9 mouse cellular contexts compared by ENCODE assay signal in genomic region chr3:87151294-87151826, GRCm38 (mm10). TPM values are rescaled to one million over a fixed set of nuclear protein-coding genes. Genes with fewer than 3 reads are reported as not detected.
DNase-seq lines count a peak whose midpoint lies in the region; ATAC-seq and TF ChIP-seq lines count a peak whose summit lies in the region.
"Had no signal": no experiment of that assay in that cellular context is flagged by ENCODE, and none has a peak within 500 bp of the region (broad histone marks: within the 10 kb centered on the region; RNA-seq: fewer than 3 reads in every experiment).

No protein-coding gene starts in this region.

- no peak for DNase-seq in lung, postnatal 0 days (ENCODE audit: low spot score)
- no peak for DNase-seq in lung, postnatal 25 days (ENCODE audit: low spot score)
- DNase-seq in limb, embryonic 11.5 days (ENCODE audit: low spot score), result no peak
- DNase-seq in spleen, adult 18-20 months, result no peak
- DNase-seq in left cerebral cortex, adult 8-10 months (ENCODE audit: low spot score in 2 of 2), result no peak
- DNase-seq: adrenal gland, adult 8-10 months had no signal

- H3K4me1 ChIP-seq in lung, postnatal 0 days (ENCODE audit: insufficient read depth, low read depth, low read length), result peaks cover 33% of the 10 kb centered on the region
- H3K4me1 ChIP-seq in forebrain, embryonic 13.5 days, result peaks cover 61% of the 10 kb centered on the region
- peaks cover 53% of the 10 kb centered on the region for H3K4me1 ChIP-seq in limb, embryonic 11.5 days (ENCODE audit: control insufficient read depth, insufficient read depth, low read length)
- H3K4me1 ChIP-seq in stomach, embryonic 15.5 days, result peaks cover 37% of the 10 kb centered on the region

- no peak for TF ChIP-seq EP300 in lung, postnatal 0 days (IDR thresholded peaks at IDR 0.05)

- peak overlapping the region; percentile 93 for H3K27ac ChIP-seq in lung, postnatal 0 days (ENCODE audit: low read length)
- H3K27ac ChIP-seq in forebrain, embryonic 13.5 days, result peak overlapping the region; percentile 86
- H3K27ac ChIP-seq in limb, embryonic 11.5 days (replicated peaks; ENCODE audit: low read depth, low read length), result peak overlapping the region; percentile 98
- peak overlapping the region; percentile 97 for H3K27ac ChIP-seq in stomach, embryonic 15.5 days

- ATAC-seq in lung, postnatal 0 days, result no peak
- no peak for ATAC-seq in forebrain, embryonic 13.5 days
- no peak for ATAC-seq in limb, embryonic 11.5 days (ENCODE audit: insufficient number of reproducible peaks, low FRiP score, low TSS enrichment, low read depth)
- ATAC-seq in stomach, embryonic 15.5 days (ENCODE audit: insufficient read depth, low FRiP score, low read depth), result no peak
- no peak for ATAC-seq in erythroid progenitor cell, adult 5-6 weeks (replicated peaks; ENCODE audit: low FRiP score, poor library complexity, severe bottlenecking)

- H3K9ac ChIP-seq in lung, postnatal 0 days (replicated peaks; ENCODE audit: low read depth), result 0 out of 2 replicates have a peak overlapping the region, but pooled peaks have one; percentile 29
- peak overlapping the region; percentile 60; the same call in 1 of the 2 replicates for H3K9ac ChIP-seq in forebrain, embryonic 13.5 days
- peak overlapping the region; percentile 49 for H3K9ac ChIP-seq in limb, embryonic 11.5 days (ENCODE audit: low read length)
- H3K9ac ChIP-seq in stomach, embryonic 15.5 days, result no peak overlapping the region

- peak overlapping the region; percentile 34 for H3K4me2 ChIP-seq in lung, postnatal 0 days (replicated peaks; ENCODE audit: low read depth, low read length)
- peak overlapping the region; percentile 41 for H3K4me2 ChIP-seq in forebrain, embryonic 13.5 days
- peak overlapping the region; percentile 41; the same call in 1 of the 2 replicates for H3K4me2 ChIP-seq in limb, embryonic 11.5 days (ENCODE audit: low read depth, severe bottlenecking)
- H3K4me2 ChIP-seq in stomach, embryonic 15.5 days, result no peak overlapping the region

- TF ChIP-seq CTCF in lung, postnatal 0 days (IDR thresholded peaks at IDR 0.05), result no peak

- no peaks in the 10 kb centered on the region for H3K9me3 ChIP-seq in lung, postnatal 0 days (ENCODE audit: low read length)
- no peaks in the 10 kb centered on the region for H3K9me3 ChIP-seq in forebrain, embryonic 13.5 days (replicated peaks)
- H3K9me3 ChIP-seq in limb, embryonic 11.5 days (ENCODE audit: control insufficient read depth, low read length), result no peaks in the 10 kb centered on the region
- no peaks in the 10 kb centered on the region for H3K9me3 ChIP-seq in stomach, embryonic 15.5 days

- no peak overlapping the region for H3K4me3 ChIP-seq in lung, postnatal 0 days (ENCODE audit: low read depth, low read length)
- H3K4me3 ChIP-seq in forebrain, embryonic 13.5 days, result no peak overlapping the region
- no peak overlapping the region for H3K4me3 ChIP-seq in limb, embryonic 11.5 days (ENCODE audit: low read depth, low read length)
- H3K4me3 ChIP-seq in stomach, embryonic 15.5 days (replicated peaks), result no peak overlapping the region

- H3K27me3 ChIP-seq in lung, postnatal 0 days (replicated peaks; ENCODE audit: insufficient read depth, low read length), result no peaks in the 10 kb centered on the region
- H3K27me3 ChIP-seq in forebrain, embryonic 13.5 days, result no peaks in the 10 kb centered on the region
- no peaks in the 10 kb centered on the region for H3K27me3 ChIP-seq in limb, embryonic 11.5 days (ENCODE audit: control insufficient read depth, insufficient read depth, low read length)
- no peaks in the 10 kb centered on the region for H3K27me3 ChIP-seq in stomach, embryonic 15.5 days (replicated peaks)

- no peaks in the 10 kb centered on the region for H3K36me3 ChIP-seq in lung, postnatal 0 days (ENCODE audit: insufficient read depth, low read length)
- no peaks in the 10 kb centered on the region for H3K36me3 ChIP-seq in forebrain, embryonic 13.5 days (ENCODE audit: poor library complexity, severe bottlenecking)
- no peaks in the 10 kb centered on the region for H3K36me3 ChIP-seq in limb, embryonic 11.5 days (ENCODE audit: control insufficient read depth, insufficient read depth, low read length)
- H3K36me3 ChIP-seq in stomach, embryonic 15.5 days, result no peaks in the 10 kb centered on the region

- WGBS in lung, postnatal 0 days, result 57% methylated on average over 2 of the region's 2 CpGs
- WGBS in forebrain, embryonic 13.5 days, result 46% methylated on average over 2 of the region's 2 CpGs
- 60% methylated on average over 2 of the region's 2 CpGs for WGBS in limb, embryonic 11.5 days
- WGBS in stomach, embryonic 15.5 days, result 60% methylated on average over 2 of the region's 2 CpGs

RNA-seq across cellular contexts. Expression of gene Kirrel, which starts 23.2 kb away (rescaled TPM):
- polyA plus RNA-seq in lung, postnatal 0 days (2015; fragmentation: Nextera tagmentation; extraction: Ambion mirVana), result 3.5 TPM in 2 replicates
- 5.8 and 7.4 TPM in 2 replicates for polyA plus RNA-seq in forebrain, embryonic 13.5 days (2015; fragmentation: Nextera tagmentation; extraction: Ambion mirVana)
- polyA plus RNA-seq in limb, embryonic 11.5 days (2014; fragmentation: Nextera tagmentation; extraction: Ambion mirVana), result 12.8 and 13.6 TPM in 2 replicates
- 13.9 and 15.2 TPM in 2 replicates for polyA plus RNA-seq in stomach, embryonic 15.5 days (2015; fragmentation: Nextera tagmentation; extraction: Ambion mirVana)
- total RNA-seq in erythroid progenitor cell, adult 5-6 weeks (2015; ENCODE audit: low replicate concordance), result not detected in 2 replicates
- not detected in 2 replicates for total RNA-seq in erythroid progenitor cell, adult 5-6 weeks (2017; ENCODE audit: low replicate concordance)
- 1 to 10 TPM; 4.0 to 5.2 (median 4.7) TPM for total RNA-seq in left cerebral cortex, adult 8-10 months (2022)
